Mouse (Mus musculus) ES-E14 (cell line): ENCODE data around the gene Cyb561a3.

Experiments used
- MAFK ChIP-seq: IDR thresholded peaks from 2 replicates; pipeline ENCODE4 v1.6.1; 2014; ENCODE audit warnings: mild to moderate bottlenecking, low read depth, low read length, inconsistent platforms; ENCODE audit not compliant: insufficient read depth
- ZC3H11A ChIP-seq: IDR thresholded peaks from 2 replicates; pipeline ENCODE4 v1.6.1; 2012; ENCODE audit warnings: low read depth, mild to moderate bottlenecking, inconsistent platforms, low read length, borderline replicate concordance
- ZNF384 ChIP-seq: IDR thresholded peaks from 2 replicates; pipeline ENCODE4 v1.6.1; 2012; ENCODE audit warnings: low read depth, low read length, inconsistent platforms

- no peak for TF ChIP-seq ZC3H11A
- TF ChIP-seq ZNF384 = no peak
- no peak for TF ChIP-seq MAFK
These were observed 7.3 kb upstream of the Cyb561a3 start for GRCm38 (mm10) chr19:10569627-10570026.
